17 mouse cellular contexts compared by ENCODE assay signal in the genomic region with DNA sequence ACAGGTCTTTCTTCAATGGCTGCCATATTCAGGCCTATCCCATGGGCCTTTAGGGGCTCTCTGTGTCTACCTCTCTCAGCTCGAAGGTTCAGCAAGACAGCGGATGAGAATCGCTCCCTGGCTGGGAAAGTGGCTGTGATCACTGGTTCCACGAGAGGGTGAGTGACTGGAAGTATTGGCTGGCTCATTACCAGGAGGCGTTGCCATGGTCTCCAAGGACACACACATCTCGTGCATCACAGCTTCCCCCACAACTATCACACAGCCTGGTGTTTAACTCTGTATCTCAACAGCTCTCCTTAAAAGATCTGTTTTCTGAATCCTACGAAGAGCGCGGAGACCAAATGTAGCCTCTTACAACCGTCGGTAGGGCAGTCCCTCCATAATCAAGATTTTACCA. TPM values are rescaled to one million over a fixed set of nuclear protein-coding genes. Genes with fewer than 3 reads are reported as not detected.
"Had no signal": no experiment of that assay in that cellular context is flagged by ENCODE, and none has a peak within 500 bp of the region (broad histone marks: within the 10 kb centered on the region; RNA-seq: fewer than 3 reads in every experiment).

No protein-coding gene starts in this region.

- DNase-seq: kidney, adult 2 months; kidney, postnatal 14 days; layer of hippocampus, postnatal 36 days; left cerebral cortex, postnatal 4 days; lung, adult 18-20 months; spleen, adult 18-20 months; thymus, adult 18-20 months; thymus, postnatal 14 days had no signal

- ATAC-seq: intestine, embryonic 16.5 days had no signal

- H3K36me3 ChIP-seq: kidney, embryonic 15.5 days; limb, embryonic 13.5 days; midbrain, embryonic 12.5 days had no signal

- H3K4me3 ChIP-seq: kidney, embryonic 15.5 days; limb, embryonic 13.5 days; midbrain, embryonic 12.5 days had no signal

- H3K4me2 ChIP-seq: kidney, embryonic 15.5 days; limb, embryonic 13.5 days; midbrain, embryonic 12.5 days had no signal

- H3K9ac ChIP-seq: kidney, embryonic 15.5 days; limb, embryonic 13.5 days; liver, embryonic 14.5 days; midbrain, embryonic 12.5 days had no signal

- H3K27me3 ChIP-seq: kidney, embryonic 15.5 days; limb, embryonic 13.5 days; midbrain, embryonic 12.5 days had no signal

- H3K4me1 ChIP-seq: kidney, embryonic 15.5 days; limb, embryonic 13.5 days; midbrain, embryonic 12.5 days had no signal

- H3K27ac ChIP-seq: kidney, embryonic 15.5 days; limb, embryonic 13.5 days; liver, embryonic 14.5 days; midbrain, embryonic 12.5 days had no signal

- H3K9me3 ChIP-seq: kidney, embryonic 15.5 days; limb, embryonic 13.5 days; midbrain, embryonic 12.5 days had no signal

RNA-seq across cellular contexts. Expression of gene Dhrs2, which starts 12.8 kb away (rescaled TPM):
- total RNA-seq: layer of hippocampus, adult 8-10 months; layer of hippocampus, postnatal 36 days; left cerebral cortex, postnatal 4 days; liver, adult 2 months; megakaryocyte-erythroid progenitor cell, adult 5-6 weeks had no signal
- polyA plus RNA-seq: kidney, adult 2 months; large intestine, adult 2 months; liver, adult 2 months had no signal
